Mouse (Mus musculus): ENCODE results near the gene Trpm1.

Gene Trpm1

DNA sequence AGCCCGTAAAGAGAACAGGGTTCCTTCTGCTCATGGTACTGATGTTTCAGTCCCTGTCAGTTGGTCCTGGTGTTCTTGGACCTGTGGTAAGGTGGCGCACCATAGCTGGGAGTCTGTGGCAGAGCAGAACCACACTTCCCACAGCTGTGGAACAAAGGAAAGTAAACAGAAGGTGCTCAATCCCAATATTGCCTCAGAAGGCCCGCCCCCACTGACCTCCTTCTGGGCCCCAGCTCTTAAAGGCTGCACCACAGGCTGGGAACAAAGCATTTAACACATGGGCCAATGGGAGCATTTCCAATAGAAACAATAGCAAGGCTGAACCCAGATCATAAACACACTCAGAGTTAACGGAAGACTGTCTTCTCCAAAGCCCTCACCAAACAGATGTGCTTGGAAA, 82.9 kb downstream of the Trpm1 start:
- DNase-seq = no peak

DNA sequence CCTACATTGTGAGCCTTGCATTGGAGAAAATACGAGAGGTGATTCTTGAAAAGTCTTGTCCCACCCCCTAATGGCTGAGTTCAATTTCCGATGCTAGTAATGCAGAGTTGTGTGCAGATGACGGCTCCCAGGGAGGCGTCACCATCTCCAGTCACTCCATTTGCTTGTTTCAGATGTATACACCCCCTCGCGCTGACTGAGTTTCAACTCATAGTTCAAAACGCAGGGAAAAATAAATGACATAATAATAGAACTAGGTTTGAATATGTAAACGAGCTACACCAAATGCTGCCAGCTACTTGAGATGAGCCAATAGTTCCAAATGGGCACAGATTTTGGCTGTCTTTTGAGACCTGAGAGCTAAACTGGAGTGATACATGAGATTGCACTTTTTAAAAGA, 84.1 kb downstream of the Trpm1 start:
- no peak for DNase-seq

GRCm38 (mm10) chr7:64238410-64239086, 84.9 kb downstream of the Trpm1 start:
- DNase-seq = no peak

- DNase-seq = no peak
These were observed 85.6 kb downstream of the Trpm1 start for GRCm38 (mm10) chr7:64239138-64239805.

GRCm38 (mm10) chr7:64239806-64240315, 86.2 kb downstream of the Trpm1 start:
- peak; percentile 5 to 6 for DNase-seq

DNA sequence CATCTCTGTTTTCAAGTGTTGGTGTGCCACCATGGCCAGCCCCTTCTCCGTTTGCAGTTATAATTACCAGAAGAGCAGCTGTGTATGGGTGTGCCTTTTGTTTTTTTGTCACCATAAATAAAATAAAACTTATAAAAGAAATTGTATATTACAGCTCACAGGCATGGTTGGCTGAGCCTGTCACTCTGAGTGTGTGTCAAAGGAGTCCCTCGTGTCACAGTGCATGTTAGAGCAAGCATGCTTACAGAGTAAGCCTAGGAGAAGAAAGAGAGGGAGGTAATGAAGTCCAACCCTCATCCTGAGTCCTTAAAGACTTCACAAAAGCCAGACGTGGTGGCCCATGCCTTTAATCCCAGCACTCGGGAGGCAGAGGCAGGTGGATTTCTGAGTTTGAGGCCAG, 88.8 kb downstream of the Trpm1 start:
- DNase-seq = no peak

DNA sequence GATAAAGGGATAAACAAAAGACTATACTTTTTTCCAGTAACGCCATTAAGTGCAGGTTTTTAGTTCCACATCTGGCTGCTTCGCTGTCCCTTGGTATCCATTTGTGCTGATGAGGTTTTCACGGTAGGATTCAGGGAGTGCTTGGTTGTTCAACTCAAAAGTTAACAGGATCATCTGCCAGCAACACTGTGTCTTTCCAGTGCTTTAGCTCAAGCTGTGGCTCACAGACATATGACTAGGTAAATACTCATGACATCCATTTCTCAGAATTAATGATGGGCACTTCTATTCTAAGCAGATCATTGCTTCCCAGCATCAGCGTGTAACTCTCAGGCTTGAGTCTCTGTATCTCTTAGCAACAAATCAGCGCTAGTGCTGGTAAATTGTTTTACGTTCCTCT, 90.7 kb downstream of the Trpm1 start:
- DNase-seq = no peak

DNA sequence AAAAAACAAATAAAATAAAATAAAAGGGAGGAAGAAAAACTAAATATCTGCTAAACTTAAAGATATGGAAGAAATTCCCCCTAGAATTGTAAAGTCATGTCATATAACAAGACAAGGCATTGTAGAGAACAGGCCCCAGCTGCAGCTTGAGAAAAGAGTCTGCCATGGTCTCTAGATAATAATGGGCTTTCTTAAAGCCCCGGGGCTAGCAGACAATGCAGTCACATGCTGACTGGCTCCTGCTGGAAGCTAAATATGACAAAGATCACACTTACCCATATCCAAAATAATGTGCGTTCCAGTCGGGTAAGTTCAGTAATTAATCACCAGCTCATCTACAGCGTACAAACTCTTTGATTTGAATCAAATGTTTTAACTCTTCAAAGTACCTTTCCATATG, 93.1 kb downstream of the Trpm1 start:
- no peak for DNase-seq

GRCm38 (mm10) chr7:64248352-64248751, 94.7 kb downstream of the Trpm1 start:
- no peak for DNase-seq

DNA sequence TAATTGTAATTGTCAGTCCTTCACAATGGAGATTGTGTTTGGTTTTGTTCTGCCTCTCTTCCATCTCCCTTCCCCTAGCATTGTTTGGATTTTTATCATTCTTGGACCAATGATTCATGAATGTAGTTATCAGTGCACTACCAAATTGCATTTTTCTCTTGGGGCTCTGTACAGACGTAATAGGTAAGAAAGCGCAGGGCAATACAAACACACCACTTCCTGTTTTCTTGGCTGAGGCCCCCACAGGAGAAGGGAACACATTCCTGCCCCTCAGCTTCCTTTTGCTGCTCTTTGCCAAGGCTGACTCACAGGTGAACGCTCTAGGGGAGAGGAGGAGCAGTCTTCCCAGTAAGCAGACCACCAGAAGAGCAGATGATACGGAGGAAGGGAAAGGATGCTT, 96.1 kb downstream of the Trpm1 start:
- no peak for DNase-seq

GRCm38 (mm10) chr7:64250417-64250816, 96.8 kb downstream of the Trpm1 start:
- DNase-seq = no peak

GRCm38 (mm10) chr7:64253736-64254135, 100.1 kb downstream of the Trpm1 start:
- DNase-seq = no peak

DNA sequence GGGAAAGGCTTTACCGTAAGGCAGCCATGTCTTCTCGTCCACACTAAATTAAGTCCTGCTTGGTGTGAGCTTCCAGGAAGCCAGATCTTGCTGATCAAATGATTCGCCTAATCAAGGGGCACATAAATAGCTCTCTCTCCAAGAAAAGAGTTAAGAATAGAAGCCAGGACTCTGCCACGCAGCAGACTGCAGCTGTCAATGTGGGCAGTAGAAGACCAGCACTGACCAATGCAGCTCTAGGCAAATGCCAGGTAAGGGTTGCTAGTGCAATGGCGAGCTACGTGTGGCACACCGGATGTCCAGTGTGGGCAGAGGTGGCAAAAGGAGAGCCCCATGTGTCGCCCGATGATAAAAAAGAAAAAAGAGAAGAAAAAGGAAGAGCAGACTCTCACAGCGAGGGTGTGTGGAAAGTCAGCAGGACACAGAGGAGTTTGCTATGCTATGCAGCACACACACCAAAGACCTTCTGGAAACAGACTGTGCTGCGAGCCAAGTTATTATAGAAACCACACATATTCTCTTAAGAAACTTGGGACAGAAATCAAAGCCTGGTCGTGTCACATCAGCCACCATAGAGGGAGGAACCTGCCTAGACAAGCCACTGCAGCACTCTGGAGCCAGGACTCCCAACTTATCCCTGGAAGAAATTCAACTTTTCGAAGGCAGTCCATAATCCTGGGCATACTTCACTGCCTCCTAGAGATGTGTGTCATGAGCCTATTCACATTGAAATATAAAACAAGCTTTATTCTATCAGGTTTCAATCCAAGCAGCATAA, 112.1 kb downstream of the Trpm1 start:
- no peak for DNase-seq

DNA sequence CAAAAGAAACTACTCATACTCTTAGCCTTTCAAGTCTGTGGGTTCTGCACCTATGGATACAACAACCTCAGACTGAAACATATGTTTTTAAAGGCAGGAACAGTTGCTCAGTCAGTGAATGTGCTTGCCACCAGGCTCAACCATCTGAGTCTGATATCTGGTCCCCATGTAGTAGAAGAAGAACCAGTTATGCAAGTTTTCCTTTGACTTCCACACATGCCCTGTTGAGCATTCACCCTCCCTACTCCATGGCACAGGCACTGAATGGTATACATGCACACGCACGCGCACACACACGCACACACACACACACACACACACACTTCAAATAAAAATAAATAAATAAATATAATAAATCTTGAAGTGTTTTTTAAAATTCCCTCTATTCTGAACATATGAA, 113.0 kb downstream of the Trpm1 start:
- no peak for DNase-seq

- DNase-seq = no peak
These were observed 118.3 kb downstream of the Trpm1 start for GRCm38 (mm10) chr7:64271926-64272325.

DNA sequence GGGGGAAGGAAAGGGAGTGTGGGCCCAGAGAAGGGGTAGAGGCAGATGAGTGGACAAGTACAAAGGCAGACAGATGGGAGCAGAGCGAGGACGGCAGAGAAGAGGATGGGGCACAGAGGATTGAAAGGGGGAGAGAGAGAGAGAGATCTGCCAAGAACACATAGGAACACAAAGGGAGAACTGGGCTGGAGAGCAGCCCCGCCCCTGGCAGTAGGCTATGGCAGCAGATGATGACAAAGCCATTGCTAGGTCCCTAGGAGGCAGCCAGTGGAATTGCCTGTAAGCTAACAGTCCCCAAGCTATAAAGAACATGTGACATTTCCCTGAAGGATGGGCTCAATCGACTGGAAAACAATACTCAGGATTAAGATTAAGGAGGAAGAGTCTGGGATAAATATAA, 121.9 kb downstream of the Trpm1 start:
- no peak for DNase-seq

GRCm38 (mm10) chr7:64276921-64277320, 123.3 kb downstream of the Trpm1 start:
- DNase-seq = no peak

- DNase-seq = no peak
These were observed 124.9 kb downstream of the Trpm1 start for GRCm38 (mm10) chr7:64278526-64278925.

GRCm38 (mm10) chr7:64279548-64279947, 125.9 kb downstream of the Trpm1 start:
- no peak for DNase-seq

DNA sequence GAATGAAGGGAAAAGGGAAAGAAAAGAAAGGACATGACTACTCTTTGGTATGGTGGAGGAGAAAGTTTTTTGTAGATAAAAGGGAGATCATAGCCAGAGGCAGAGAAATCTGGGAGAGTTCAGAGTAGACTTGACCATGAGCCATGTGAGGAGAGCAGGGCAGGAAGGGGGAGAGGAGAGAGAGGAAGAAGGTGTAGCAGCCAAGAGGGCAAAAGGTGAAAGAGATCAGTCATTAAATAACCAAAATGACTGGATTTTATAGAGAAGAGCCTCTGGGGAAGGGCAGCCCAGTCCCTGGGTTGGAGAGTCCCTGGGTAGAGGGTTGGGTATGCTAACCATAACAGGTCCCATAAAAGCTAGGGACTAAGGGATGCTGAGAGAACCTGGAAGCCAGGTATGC, 132.9 kb downstream of the Trpm1 start:
- peak; percentile 39 to 58 for DNase-seq

- DNase-seq = peak; percentile 98
These were observed 133.9 kb downstream of the Trpm1 start, which contains the start of gene Mtmr10 for GRCm38 (mm10) chr7:64287414-64288091. Mtmr10 (plus strand) TSS chr7:64287653.

- DNase-seq = peak; percentile 73 to 74
These were observed 135.8 kb downstream of the Trpm1 start for GRCm38 (mm10) chr7:64289416-64289815.

GRCm38 (mm10) chr7:64290431-64290830, 136.8 kb downstream of the Trpm1 start:
- DNase-seq = no peak
